21 mouse cellular contexts compared by ENCODE assay signal in the genomic region with DNA sequence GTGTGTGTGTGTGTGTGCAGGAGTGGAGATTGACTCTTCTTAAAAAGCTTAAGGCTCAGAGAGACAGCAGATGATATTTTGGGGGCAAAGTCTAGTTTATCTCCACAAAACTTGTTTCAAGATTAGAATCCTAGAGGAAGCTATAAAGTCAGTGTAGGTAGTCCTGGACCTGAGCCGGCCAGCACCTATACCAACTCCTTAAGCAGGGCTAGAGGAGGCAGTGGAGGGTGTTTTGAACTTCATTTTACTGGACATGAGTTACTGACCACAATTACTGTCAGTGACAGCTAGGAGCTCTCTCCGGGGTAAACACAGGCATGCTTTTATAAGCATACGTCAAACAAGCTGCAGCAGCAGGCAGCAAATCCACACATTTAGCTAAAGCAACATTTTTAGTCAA. TPM values are rescaled to one million over a fixed set of nuclear protein-coding genes. Genes with fewer than 3 reads are reported as not detected.
"Had no signal": no experiment of that assay in that cellular context is flagged by ENCODE, and none has a peak within 500 bp of the region (broad histone marks: within the 10 kb centered on the region; RNA-seq: fewer than 3 reads in every experiment).

No protein-coding gene starts in this region.

- H3K27me3 ChIP-seq: lung, embryonic 15.5 days; megakaryocyte, embryonic 14.5 days; midbrain, embryonic 13.5 days; midbrain, embryonic 15.5 days; neural tube, embryonic 12.5 days; stomach, embryonic 15.5 days had no signal

- ATAC-seq: liver, postnatal 0 days; lung, postnatal 0 days; midbrain, embryonic 13.5 days; midbrain, embryonic 15.5 days had no signal

- H3K36me3 ChIP-seq: lung, embryonic 15.5 days; midbrain, embryonic 13.5 days; midbrain, embryonic 15.5 days; neural tube, embryonic 12.5 days; stomach, embryonic 15.5 days had no signal

- H3K9me3 ChIP-seq: lung, embryonic 15.5 days; megakaryocyte, embryonic 14.5 days; midbrain, embryonic 13.5 days; midbrain, embryonic 15.5 days; neural tube, embryonic 12.5 days; stomach, embryonic 15.5 days had no signal

- H3K4me3 ChIP-seq: lung, embryonic 15.5 days; megakaryocyte, embryonic 14.5 days; midbrain, embryonic 13.5 days; midbrain, embryonic 15.5 days; neural tube, embryonic 12.5 days; stomach, embryonic 15.5 days had no signal

- H3K4me2 ChIP-seq: lung, embryonic 15.5 days; midbrain, embryonic 11.5 days; midbrain, embryonic 13.5 days; midbrain, embryonic 15.5 days; neural tube, embryonic 12.5 days; stomach, embryonic 15.5 days had no signal

- DNase-seq: liver, postnatal 0 days; lung, adult 2 months; lung, postnatal 14 days; lung, postnatal 36 days; right cerebral cortex, postnatal 14 days; thymus, adult 2 months; thymus, postnatal 25 days; thymus, postnatal 4 days had no signal

- H3K27ac ChIP-seq: lung, embryonic 15.5 days; macrophage; midbrain, embryonic 13.5 days; midbrain, embryonic 15.5 days; neural tube, embryonic 12.5 days; stomach, postnatal 0 days had no signal

- H3K4me1 ChIP-seq: megakaryocyte, embryonic 14.5 days; midbrain, embryonic 13.5 days; midbrain, embryonic 15.5 days; neural tube, embryonic 12.5 days had no signal

- H3K9ac ChIP-seq: liver, postnatal 0 days; lung, embryonic 15.5 days; midbrain, embryonic 13.5 days; midbrain, embryonic 15.5 days; neural tube, embryonic 12.5 days; stomach, embryonic 15.5 days had no signal

RNA-seq across cellular contexts. Expression of a gene that starts 39.8 kb away (rescaled TPM):
- total RNA-seq: megakaryocyte progenitor cell, adult 5-6 weeks; monocyte, adult 5-6 weeks; neutrophil, adult 5-6 weeks had no signal
- polyA plus RNA-seq: macrophage had no signal
